Mouse (Mus musculus) limb, embryonic 13.5 days (tissue): ENCODE measurements around the gene Ifnab. TPM values are rescaled to one million over a fixed set of nuclear protein-coding genes. Genes with fewer than 3 reads are reported as not detected.

Experiments
- ATAC-seq: fragments of 200-750 bp; cut with Nextera tagmentation; 2 replicates; pipeline ENCODE4 v1.8.0; 2017; ENCODE audit warnings: low read depth, moderate number of reproducible peaks, moderate TSS enrichment; ENCODE audit not compliant: low FRiP score
- H3K27ac ChIP-seq: fragments of 300-500 bp; sonication (generic); 2 replicates; pipeline ENCODE4 v1.5.1; 2015; ENCODE audit warnings: inconsistent platforms, mild to moderate bottlenecking, moderate library complexity
- H3K27me3 ChIP-seq: fragments of 300-500 bp; sonication (generic); 2 replicates; pipeline ENCODE4 v1.6.1; 2015; ENCODE audit warnings: mild to moderate bottlenecking, inconsistent platforms
- H3K36me3 ChIP-seq: fragments of 300-500 bp; sonication (generic); 2 replicates; pipeline ENCODE4 v1.6.1; 2015; ENCODE audit warnings: inconsistent platforms, mild to moderate bottlenecking, moderate library complexity
- H3K4me1 ChIP-seq: fragments of 300-500 bp; sonication (generic); 2 replicates; pipeline ENCODE4 v1.6.1; 2015; ENCODE audit warnings: inconsistent platforms
- H3K4me2 ChIP-seq: fragments of 300-500 bp; sonication (generic); replicated peaks from 2 replicates; pipeline ENCODE4 v1.6.1; 2015; ENCODE audit warnings: inconsistent platforms, mild to moderate bottlenecking, moderate library complexity
- H3K4me3 ChIP-seq: fragments of 300-500 bp; sonication (generic); 2 replicates; pipeline ENCODE4 v1.5.1; 2015; ENCODE audit warnings: moderate library complexity, mild to moderate bottlenecking, inconsistent platforms
- H3K9ac ChIP-seq: fragments of 300-500 bp; sonication (generic); 2 replicates; pipeline ENCODE4 v1.6.1; 2015; ENCODE audit warnings: mild to moderate bottlenecking, inconsistent platforms
- H3K9me3 ChIP-seq: fragments of 300-500 bp; sonication (generic); 2 replicates; pipeline ENCODE4 v1.6.1; 2016; ENCODE audit warnings: inconsistent platforms
- WGBS: fragments of 180-500 bp; shearing (Covaris S2); methylation state at CpG from one replicate; pipeline ENCODE4 v1.1.7; 2015; 5-methylcytosine and 5-hydroxymethylcytosine counted together
- polyA plus RNA-seq: library from polyadenylated mRNA; unstranded; fragments of >200 nt; fragmentation: Nextera tagmentation; extraction: Ambion mirVana; gene quantifications from 2 replicates; pipeline ENCODE4 v1.2.1, GENCODE M21; 2015

Ifnab gene
- polyA plus RNA-seq, result not detected in 2 replicates

GRCm38 (mm10) chr4:88691259-88691658, at the start of gene Ifnab:
Gene Ifnab, minus strand, starts transcription at chr4:88691359.
- H3K27ac ChIP-seq, result no peak within 1 kb of the TSS
- H3K9me3 ChIP-seq, result no peaks in the 10 kb centered on the region
- ATAC-seq, result no peak
- H3K4me1 ChIP-seq, result no peaks in the 10 kb centered on the region
- 70% methylated on average over 2 of the region's 2 CpGs for WGBS
- no peak within 1 kb of the TSS for H3K4me2 ChIP-seq
- no peaks in the 10 kb centered on the region for H3K27me3 ChIP-seq
- no peak within 1 kb of the TSS for H3K9ac ChIP-seq
- H3K4me3 ChIP-seq, result no peak within 1 kb of the TSS
- no peaks in the 10 kb centered on the region for H3K36me3 ChIP-seq

GRCm38 (mm10) chr4:88739036-88739435, 47.9 kb upstream of the Ifnab start:
- no peak for ATAC-seq
- Histone ChIP-seq H3K4me2 (no peak overlapping the region), H3K4me1 (no peaks in the 10 kb centered on the region), H3K27me3 (no peaks in the 10 kb centered on the region), H3K9ac (no peak overlapping the region), H3K36me3 (no peaks in the 10 kb centered on the region), H3K9me3 (no peaks in the 10 kb centered on the region), H3K4me3 (no peak overlapping the region), H3K27ac (no peak overlapping the region)
- WGBS, result 78% methylated on average over 6 of the region's 6 CpGs

- no peaks in the 10 kb centered on the region for H3K27me3 ChIP-seq
- no peak overlapping the region for H3K4me3 ChIP-seq
- no peaks in the 10 kb centered on the region for H3K4me1 ChIP-seq
- H3K9ac ChIP-seq, result no peak overlapping the region
- WGBS, result 7% methylated on average over 2 of the region's 2 CpGs
- no peak for ATAC-seq
- no peak overlapping the region for H3K27ac ChIP-seq
- H3K4me2 ChIP-seq, result no peak overlapping the region
- H3K9me3 ChIP-seq, result no peaks in the 10 kb centered on the region
- H3K36me3 ChIP-seq, result no peaks in the 10 kb centered on the region
Observed at GRCm38 (mm10) chr4:88738480-88738879, 47.3 kb upstream of the Ifnab start.

- Histone ChIP-seq H3K36me3 (no peaks in the 10 kb centered on the region), H3K9me3 (no peaks in the 10 kb centered on the region), H3K27me3 (no peaks in the 10 kb centered on the region), H3K4me1 (no peaks in the 10 kb centered on the region), H3K27ac (no peak overlapping the region), H3K4me2 (no peak overlapping the region), H3K4me3 (no peak overlapping the region), H3K9ac (no peak overlapping the region)
- ATAC-seq, result no peak
- 0% methylated on average over 1 of the region's 1 CpGs for WGBS
Observed at GRCm38 (mm10) chr4:88727324-88727723, 36.2 kb upstream of the Ifnab start.

GRCm38 (mm10) chr4:88726727-88727126, 35.6 kb upstream of the Ifnab start:
- Histone ChIP-seq H3K36me3 (no peaks in the 10 kb centered on the region), H3K9ac (no peak overlapping the region), H3K4me3 (no peak overlapping the region), H3K27ac (no peak overlapping the region), H3K4me2 (no peak overlapping the region), H3K27me3 (no peaks in the 10 kb centered on the region), H3K9me3 (no peaks in the 10 kb centered on the region), H3K4me1 (no peaks in the 10 kb centered on the region)
- 81% methylated on average over 6 of the region's 6 CpGs for WGBS
- no peak for ATAC-seq

GRCm38 (mm10) chr4:88723497-88724090, 32.4 kb upstream of the Ifnab start:
- no peaks in the 10 kb centered on the region for H3K9me3 ChIP-seq
- no peak for ATAC-seq
- 46% methylated on average over 8 of the region's 8 CpGs for WGBS

GRCm38 (mm10) chr4:88721791-88722721, 30.9 kb upstream of the Ifnab start, which contains the start of the genes Gm26566 and Klhl9:
Gene Gm26566, plus strand, starts transcription at chr4:88721805.
Gene Klhl9, minus strand, starts transcription at chr4:88722465.
- WGBS, result under 1% methylated on average over 81 of the region's 82 CpGs
- H3K27ac ChIP-seq, result peak within 1 kb of the TSS; percentile 98
- peaks cover 25% of the 10 kb centered on the region for H3K4me1 ChIP-seq
- no peaks in the 10 kb centered on the region for H3K27me3 ChIP-seq
- H3K9me3 ChIP-seq, result no peaks in the 10 kb centered on the region
- H3K4me2 ChIP-seq, result peak within 1 kb of the TSS; percentile 89
- H3K9ac ChIP-seq, result peak within 1 kb of the TSS; percentile 96
- ATAC-seq, result peak; percentile 96
- peaks cover 18% of the 10 kb centered on the region for H3K36me3 ChIP-seq
- peak within 1 kb of the TSS; percentile 89 for H3K4me3 ChIP-seq

More at GRCm38 (mm10) chr4:88723497-88724090, 32.4 kb upstream of the Ifnab start:
- no peak overlapping the region for H3K4me3 ChIP-seq
- no peak overlapping the region for H3K9ac ChIP-seq
- peaks cover 19% of the 10 kb centered on the region for H3K4me1 ChIP-seq
- H3K27ac ChIP-seq, result no peak overlapping the region
- no peaks in the 10 kb centered on the region for H3K27me3 ChIP-seq
- H3K36me3 ChIP-seq, result peaks cover 13% of the 10 kb centered on the region
- no peak overlapping the region for H3K4me2 ChIP-seq

- H3K4me1 ChIP-seq, result peaks cover 25% of the 10 kb centered on the region
- no peaks in the 10 kb centered on the region for H3K9me3 ChIP-seq
- H3K4me3 ChIP-seq, result peak overlapping the region; percentile 38
- no peak for ATAC-seq
- no peak overlapping the region for H3K27ac ChIP-seq
- H3K27me3 ChIP-seq, result no peaks in the 10 kb centered on the region
- H3K4me2 ChIP-seq, result peak overlapping the region; percentile 69
- H3K9ac ChIP-seq, result peak overlapping the region; percentile 21
- H3K36me3 ChIP-seq, result peaks cover 43% of the 10 kb centered on the region
- WGBS, result 51% methylated on average over 1 of the region's 1 CpGs
Observed at GRCm38 (mm10) chr4:88718715-88719114, 27.6 kb upstream of the Ifnab start.

GRCm38 (mm10) chr4:88715059-88715458, 23.9 kb upstream of the Ifnab start:
- Histone ChIP-seq H3K4me3 (no peak overlapping the region), H3K9me3 (no peaks in the 10 kb centered on the region), H3K4me1 (peaks cover 12% of the 10 kb centered on the region), H3K36me3 (peaks cover 42% of the 10 kb centered on the region), H3K9ac (no peak overlapping the region), H3K27me3 (no peaks in the 10 kb centered on the region), H3K4me2 (no peak overlapping the region), H3K27ac (no peak overlapping the region)
- ATAC-seq, result no peak

- peaks cover 10% of the 10 kb centered on the region for H3K4me1 ChIP-seq
- no peak overlapping the region for H3K4me2 ChIP-seq
- H3K27me3 ChIP-seq, result no peaks in the 10 kb centered on the region
- H3K27ac ChIP-seq, result no peak overlapping the region
- no peaks in the 10 kb centered on the region for H3K9me3 ChIP-seq
- peaks cover 45% of the 10 kb centered on the region for H3K36me3 ChIP-seq
- H3K4me3 ChIP-seq, result no peak overlapping the region
- 78% methylated on average over 1 of the region's 1 CpGs for WGBS
- no peak overlapping the region for H3K9ac ChIP-seq
- ATAC-seq, result no peak
Observed at GRCm38 (mm10) chr4:88714281-88714680, 23.1 kb upstream of the Ifnab start.

GRCm38 (mm10) chr4:88707128-88707826, 16.1 kb upstream of the Ifnab start:
- no peak for ATAC-seq
- Histone ChIP-seq H3K27me3 (no peaks in the 10 kb centered on the region), H3K4me2 (no peak overlapping the region), H3K36me3 (peaks cover 9% of the 10 kb centered on the region; the same call in 1 of the 2 replicates), H3K4me3 (no peak overlapping the region), H3K9me3 (no peaks in the 10 kb centered on the region), H3K4me1 (no peaks in the 10 kb centered on the region), H3K27ac (no peak overlapping the region), H3K9ac (no peak overlapping the region)
- WGBS, result 96% methylated on average over 1 of the region's 1 CpGs

GRCm38 (mm10) chr4:88705924-88706323, 14.8 kb upstream of the Ifnab start:
- Histone ChIP-seq H3K4me3 (no peak overlapping the region), H3K27ac (no peak overlapping the region), H3K36me3 (peaks cover 9% of the 10 kb centered on the region; the same call in 1 of the 2 replicates), H3K9me3 (no peaks in the 10 kb centered on the region), H3K4me2 (no peak overlapping the region), H3K9ac (no peak overlapping the region), H3K27me3 (no peaks in the 10 kb centered on the region), H3K4me1 (no peaks in the 10 kb centered on the region)
- no peak for ATAC-seq
- 27% methylated on average over 3 of the region's 3 CpGs for WGBS
